ENCODE assay signal across 8 mouse cellular contexts in genomic region chr19:8679031-8679779, GRCm38 (mm10). TPM values are rescaled to one million over a fixed set of nuclear protein-coding genes. Genes with fewer than 3 reads are reported as not detected.
DNase-seq lines count a peak whose midpoint lies in the region; ATAC-seq and TF ChIP-seq lines count a peak whose summit lies in the region.

No protein-coding gene starts in this region.

- 0 out of 2 replicates have a peak, but pooled peaks cover 11% of the 10 kb centered on the region for H3K4me1 ChIP-seq in heart, embryonic 12.5 days (replicated peaks)
- peaks cover 13% of the 10 kb centered on the region for H3K4me1 ChIP-seq in limb, embryonic 10.5 days
- peaks cover 33% of the 10 kb centered on the region for H3K4me1 ChIP-seq in olfactory bulb, adult 2 months (ENCODE audit: control insufficient read depth, insufficient read depth, low read length)

- ATAC-seq in heart, embryonic 12.5 days (ENCODE audit: insufficient number of reproducible peaks, low FRiP score) = no peak
- ATAC-seq in granulocyte monocyte progenitor cell, adult 5-6 weeks (replicated peaks; ENCODE audit: poor library complexity, severe bottlenecking) = no peak

- no peak for DNase-seq in layer of hippocampus, adult 2 months (ENCODE audit: low spot score in 2 of 2)
- DNase-seq in layer of hippocampus, postnatal 14 days (ENCODE audit: low spot score in 2 of 2) = no peak
- no peak for DNase-seq in limb, embryonic 10.5 days (ENCODE audit: low spot score)
- DNase-seq in layer of hippocampus, postnatal 36 days = no peak
- DNase-seq in adrenal gland, adult 2 months = no peak

- 24% methylated on average over 18 of the region's 18 CpGs for WGBS in heart, embryonic 12.5 days
- 30% methylated on average over 18 of the region's 18 CpGs for WGBS in limb, embryonic 10.5 days
- WGBS in olfactory bulb, adult 2 months = 33% methylated on average over 18 of the region's 18 CpGs

- peak overlapping the region; percentile 87 for H3K27ac ChIP-seq in layer of hippocampus, adult 2 months
- no peak overlapping the region for H3K27ac ChIP-seq in heart, embryonic 12.5 days (ENCODE audit: poor library complexity, severe bottlenecking)
- peak overlapping the region; percentile 67 for H3K27ac ChIP-seq in limb, embryonic 10.5 days
- peak overlapping the region; percentile 28; the same call in 1 of the 2 replicates for H3K27ac ChIP-seq in olfactory bulb, adult 2 months (ENCODE audit: insufficient read depth, low read depth, low read length)

- TF ChIP-seq CTCF in layer of hippocampus, adult 2 months (conservative IDR thresholded peaks at IDR 0.05) = peak; percentile 54
- TF ChIP-seq CTCF in olfactory bulb, adult 2 months (IDR thresholded peaks at IDR 0.05; ENCODE audit: insufficient read depth, low read depth, low read length) = no peak

- H3K9ac ChIP-seq in heart, embryonic 12.5 days = peak overlapping the region; percentile 34; the same call in 1 of the 2 replicates

- H3K4me3 ChIP-seq in layer of hippocampus, adult 2 months = peak overlapping the region; percentile 13; the same call in 1 of the 2 replicates
- 0 out of 2 replicates have a peak overlapping the region, but pooled peaks have one; percentile 2 for H3K4me3 ChIP-seq in heart, embryonic 12.5 days
- peak overlapping the region; percentile 15; the same call in 1 of the 2 replicates for H3K4me3 ChIP-seq in limb, embryonic 10.5 days
- H3K4me3 ChIP-seq in olfactory bulb, adult 2 months (ENCODE audit: insufficient read depth, low read depth, low read length) = no peak overlapping the region

- H3K27me3 ChIP-seq in heart, embryonic 12.5 days (replicated peaks) = peaks cover 23% of the 10 kb centered on the region
- 0 out of 2 replicates have a peak, but pooled peaks cover 14% of the 10 kb centered on the region for H3K27me3 ChIP-seq in limb, embryonic 10.5 days (ENCODE audit: low read depth, poor library complexity, severe bottlenecking)

- no peak for TF ChIP-seq POLR2A in olfactory bulb, adult 2 months (IDR thresholded peaks at IDR 0.05; ENCODE audit: insufficient read depth, low read depth, low read length)

- no peaks in the 10 kb centered on the region for H3K9me3 ChIP-seq in heart, embryonic 12.5 days (replicated peaks)
- H3K9me3 ChIP-seq in limb, embryonic 10.5 days (replicated peaks) = no peaks in the 10 kb centered on the region

- H3K4me2 ChIP-seq in heart, embryonic 12.5 days = peak overlapping the region; percentile 35

- no peaks in the 10 kb centered on the region for H3K36me3 ChIP-seq in heart, embryonic 12.5 days
- H3K36me3 ChIP-seq in limb, embryonic 10.5 days = no peaks in the 10 kb centered on the region

RNA-seq across cellular contexts. Expression of gene Chrm1, which starts 15.6 kb away (rescaled TPM):
- 100 to 1,000 TPM; 179 to 190 TPM for total RNA-seq in layer of hippocampus, adult 2 months (2021)
- total RNA-seq in layer of hippocampus, postnatal 14 days (2021) = 100 to 1,000 TPM; 162 to 166 TPM
- polyA plus RNA-seq in heart, embryonic 12.5 days (2016; fragmentation: Nextera tagmentation; extraction: Ambion mirVana) = 0.05 TPM in 1 of 2 replicates, not detected in the other
- 0.10 TPM in 1 of 2 replicates, not detected in the other for polyA plus RNA-seq in limb, embryonic 10.5 days (2016; fragmentation: Nextera tagmentation; extraction: Ambion mirVana)
- polyA plus RNA-seq in olfactory bulb, adult 2 months (2012; ENCODE audit: insufficient read depth, insufficient read length, low replicate concordance, missing spikeins) = not detected in 2 replicates
- 100 to 1,000 TPM; 172 to 186 TPM for total RNA-seq in layer of hippocampus, postnatal 36 days (2021)
- 0.04 TPM in 1 of 2 replicates, not detected in the other for total RNA-seq in granulocyte monocyte progenitor cell, adult 5-6 weeks (2014; fragmentation: Nextera tagmentation)
- total RNA-seq in granulocyte monocyte progenitor cell, adult 5-6 weeks (2017) = not detected in 2 replicates
- total RNA-seq in adrenal gland, adult 2 months (2021) = 1 to 10 TPM in 1 of 2 experiments, under 1 TPM in 1; 0.86 to 1.9 TPM
- polyA plus RNA-seq in adrenal gland, adult 2 months (2012; rRNA removed) = 1.1 and 1.5 TPM in 2 replicates

RNA-seq across cellular contexts. Expression of gene Slc3a2, which starts 44.0 kb away (rescaled TPM):
- total RNA-seq in layer of hippocampus, adult 2 months (2021) = 100 to 1,000 TPM; 149 to 151 TPM
- total RNA-seq in layer of hippocampus, postnatal 14 days (2021) = 100 to 1,000 TPM; 188 to 200 TPM
- 87.6 and 88.9 TPM in 2 replicates for polyA plus RNA-seq in heart, embryonic 12.5 days (2016; fragmentation: Nextera tagmentation; extraction: Ambion mirVana)
- polyA plus RNA-seq in limb, embryonic 10.5 days (2016; fragmentation: Nextera tagmentation; extraction: Ambion mirVana) = 119 and 128 TPM in 2 replicates
- not detected in 2 replicates for polyA plus RNA-seq in olfactory bulb, adult 2 months (2012; ENCODE audit: insufficient read depth, insufficient read length, low replicate concordance, missing spikeins)
- 100 to 1,000 TPM; 146 to 149 TPM for total RNA-seq in layer of hippocampus, postnatal 36 days (2021)
- total RNA-seq in granulocyte monocyte progenitor cell, adult 5-6 weeks (2014; fragmentation: Nextera tagmentation) = 60.1 and 70.1 TPM in 2 replicates
- 78.5 and 87.2 TPM in 2 replicates for total RNA-seq in granulocyte monocyte progenitor cell, adult 5-6 weeks (2017)
- total RNA-seq in adrenal gland, adult 2 months (2021) = 100 to 1,000 TPM; 202 to 548 TPM
- polyA plus RNA-seq in adrenal gland, adult 2 months (2012; rRNA removed) = 162 and 192 TPM in 2 replicates

RNA-seq across cellular contexts. Expression of gene Wdr74, which starts 56.4 kb away (rescaled TPM):
- total RNA-seq in layer of hippocampus, adult 2 months (2021) = 10 to 100 TPM; 47.4 to 55.0 TPM
- total RNA-seq in layer of hippocampus, postnatal 14 days (2021) = 10 to 100 TPM; 39.9 to 47.9 TPM
- 48.9 and 52.9 TPM in 2 replicates for polyA plus RNA-seq in heart, embryonic 12.5 days (2016; fragmentation: Nextera tagmentation; extraction: Ambion mirVana)
- polyA plus RNA-seq in limb, embryonic 10.5 days (2016; fragmentation: Nextera tagmentation; extraction: Ambion mirVana) = 121 and 145 TPM in 2 replicates
- polyA plus RNA-seq in olfactory bulb, adult 2 months (2012; ENCODE audit: insufficient read depth, insufficient read length, low replicate concordance, missing spikeins) = not detected in 2 replicates
- total RNA-seq in layer of hippocampus, postnatal 36 days (2021) = 10 to 100 TPM; 51.0 to 52.3 TPM
- total RNA-seq in granulocyte monocyte progenitor cell, adult 5-6 weeks (2014; fragmentation: Nextera tagmentation) = 122 and 136 TPM in 2 replicates
- total RNA-seq in granulocyte monocyte progenitor cell, adult 5-6 weeks (2017) = 96.6 and 196 TPM in 2 replicates
- total RNA-seq in adrenal gland, adult 2 months (2021) = 10 to 100 TPM; 54.3 to 77.1 TPM
- 23.4 and 24.0 TPM in 2 replicates for polyA plus RNA-seq in adrenal gland, adult 2 months (2012; rRNA removed)

Comparison
In these comparisons a context has a peak if more than half of its experiments do, and no peak if none do; other contexts are left out.
1. RNA of gene Chrm1, which starts 15.6 kb away (total RNA-seq): 179 to 190 TPM in layer of hippocampus, adult 2 months, 172 to 186 TPM in layer of hippocampus, postnatal 36 days and 162 to 166 TPM in layer of hippocampus, postnatal 14 days; 0.86 to 1.9 TPM in adrenal gland, adult 2 months and 0.04 TPM in granulocyte monocyte progenitor cell, adult 5-6 weeks; every median in the first group is over 10 times any median in the second.